Mouse (Mus musculus) midbrain, embryonic 16.5 days (tissue): ENCODE results near the gene Gabra3. TPM values are rescaled to one million over a fixed set of nuclear protein-coding genes. Genes with fewer than 3 reads are reported as not detected.

ENCODE experiments used
- microRNA counts: library from miRNA; unstranded; fragments of <30 nt; microRNA quantifications from one replicate; lab custom pipeline; 2016
- microRNA-seq: library from miRNA; unstranded; fragments of <30 nt; microRNA quantifications from one replicate; pipeline ENCODE4, GENCODE M21; 2017
- polyA plus RNA-seq: library from polyadenylated mRNA; unstranded; fragments of >200 nt; fragmentation: Nextera tagmentation; extraction: Ambion mirVana; gene quantifications from 2 replicates; pipeline ENCODE4 v1.2.1, GENCODE M21; 2015

Gene Gabra3
- polyA plus RNA-seq, 1 experiment from 2014 or later = 72.4 TPM

MicroRNAs encoded within 50 kb of the gene (microRNA counts, 519-probe panel; counts per million panel counts)
- microRNA mmu-miR-105 (lab: Ali Mortazavi, UCI) (2,236 counts per million, percentile 64 among the panel's probes with 10 or more counts), microRNA mmu-miR-767 (lab: Ali Mortazavi, UCI) (1,635 counts per million, percentile 32 among the panel's probes with 10 or more counts)

Small RNA genes lying within 50 kb of the gene (microRNA-seq; reads per million reads assigned to microRNA genes)
- gene Mir105 (not detected), gene Mir767 (not detected)

Other genes starting within 250 kb of the Gabra3 start
- 5.1 and 5.8 TPM in 2 replicates for gene Gabrq, start 168.3 kb upstream of the Gabra3 start, polyA plus RNA-seq